Mouse (Mus musculus) cerebellum, adult 18-20 months (tissue): ENCODE measurements around the gene Ss18l2.

Experiments
- DNase-seq, 2 experiments: peaks; one replicate each; pipeline ENCODE4 v3.0.0; 2021

The Ss18l2 gene

GRCm38 (mm10) chr9:121704646-121705625 is 5.2 kb upstream of the Ss18l2 start, which contains the start of gene Sec22c:
Gene Sec22c, minus strand, starts transcription at chr9:121705490.
- DNase-seq = peak; percentile 89

- DNase-seq = no peak
Measured at GRCm38 (mm10) chr9:121706029-121706675, 4.0 kb upstream of the Ss18l2 start.

GRCm38 (mm10) chr9:121707801-121708200 is 2.3 kb upstream of the Ss18l2 start:
- no peak for DNase-seq

- no peak for DNase-seq
Measured at GRCm38 (mm10) chr9:121708506-121709486, 1.3 kb upstream of the Ss18l2 start.

- DNase-seq = peak in 1 of 2 experiments; percentile 56
Measured at GRCm38 (mm10) chr9:121710584-121710975, 451 bp downstream of the Ss18l2 start.

- DNase-seq = no peak
Measured at GRCm38 (mm10) chr9:121717048-121717447, 6.9 kb downstream of the Ss18l2 start.

GRCm38 (mm10) chr9:121718070-121718705 is 8.1 kb downstream of the Ss18l2 start:
- DNase-seq = no peak

GRCm38 (mm10) chr9:121718792-121719318 is 8.7 kb downstream of the Ss18l2 start, which contains the start of gene Nktr:
Gene Nktr, plus strand, starts transcription at chr9:121719169.
- peak; percentile 97 to 98 for DNase-seq

- peak in 1 of 2 experiments; percentile 39 for DNase-seq
Measured at GRCm38 (mm10) chr9:121719347-121720331, 9.5 kb downstream of the Ss18l2 start.

- no peak for DNase-seq
Measured at GRCm38 (mm10) chr9:121740490-121740889, 30.4 kb downstream of the Ss18l2 start.

- no peak for DNase-seq
Measured at GRCm38 (mm10) chr9:121741168-121741567, 31.0 kb downstream of the Ss18l2 start.

GRCm38 (mm10) chr9:121744051-121744450 is 33.9 kb downstream of the Ss18l2 start:
- DNase-seq = no peak

GRCm38 (mm10) chr9:121752774-121753173 is 42.6 kb downstream of the Ss18l2 start:
- no peak for DNase-seq

GRCm38 (mm10) chr9:121754624-121755023 is 44.5 kb downstream of the Ss18l2 start:
- DNase-seq = no peak

GRCm38 (mm10) chr9:121756785-121757184 is 46.7 kb downstream of the Ss18l2 start:
- DNase-seq = no peak

- DNase-seq = peak; percentile 30 to 34
Measured at GRCm38 (mm10) chr9:121757432-121757831, 47.3 kb downstream of the Ss18l2 start.

- peak in 1 of 2 experiments; percentile 34 for DNase-seq
Measured at GRCm38 (mm10) chr9:121757835-121758814, 48.0 kb downstream of the Ss18l2 start.

- peak; percentile 63 to 77 for DNase-seq
Measured at GRCm38 (mm10) chr9:121759091-121760081, 49.3 kb downstream of the Ss18l2 start, which contains the start of gene Zfp651. Gene Zfp651, plus strand, starts transcription at chr9:121759330.
